Mouse (Mus musculus) adrenal gland, postnatal 14 days (tissue): Measurements from ENCODE around the gene Syt1. TPM values are rescaled to one million over a fixed set of nuclear protein-coding genes. Genes with fewer than 3 reads are reported as not detected.

Source experiments
- DNase-seq: peaks from one replicate; pipeline ENCODE4 v3.0.0; 2021; ENCODE audit warnings: mixed read lengths
- total RNA-seq: library from RNA; stranded (reverse); gene quantifications from 2 replicates; pipeline ENCODE4 v1.2.3, GENCODE M21; 2021

The Syt1 gene
- total RNA-seq, 1 experiment from 2014 or later, result 12.6 TPM

DNA sequence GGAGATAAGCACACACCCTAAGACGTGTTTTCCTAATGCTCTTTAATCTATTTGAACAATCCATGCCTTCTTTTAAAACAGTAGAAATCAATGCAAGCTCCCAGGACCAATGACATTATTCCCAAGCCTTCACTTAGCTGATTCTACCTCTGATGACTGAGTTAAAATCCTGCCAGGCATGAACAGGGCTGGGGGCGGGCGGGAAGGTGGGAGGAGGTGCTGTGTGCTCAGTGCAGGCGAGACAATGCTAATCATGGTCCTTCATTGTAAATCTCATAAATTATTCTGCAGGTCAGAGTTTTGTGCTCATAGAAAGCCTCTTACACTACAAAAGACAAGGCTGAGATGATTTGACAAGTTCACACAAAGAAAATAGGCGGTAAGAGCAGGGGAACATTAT lies 366.9 kb downstream of the Syt1 start:
- DNase-seq, result no peak

- no peak for DNase-seq
Measured at GRCm38 (mm10) chr10:108638095-108638494, 372.7 kb downstream of the Syt1 start.

- no peak for DNase-seq
Measured at GRCm38 (mm10) chr10:108636086-108636485, 374.7 kb downstream of the Syt1 start.

GRCm38 (mm10) chr10:108635616-108636015 lies 375.2 kb downstream of the Syt1 start:
- DNase-seq, result no peak

DNA sequence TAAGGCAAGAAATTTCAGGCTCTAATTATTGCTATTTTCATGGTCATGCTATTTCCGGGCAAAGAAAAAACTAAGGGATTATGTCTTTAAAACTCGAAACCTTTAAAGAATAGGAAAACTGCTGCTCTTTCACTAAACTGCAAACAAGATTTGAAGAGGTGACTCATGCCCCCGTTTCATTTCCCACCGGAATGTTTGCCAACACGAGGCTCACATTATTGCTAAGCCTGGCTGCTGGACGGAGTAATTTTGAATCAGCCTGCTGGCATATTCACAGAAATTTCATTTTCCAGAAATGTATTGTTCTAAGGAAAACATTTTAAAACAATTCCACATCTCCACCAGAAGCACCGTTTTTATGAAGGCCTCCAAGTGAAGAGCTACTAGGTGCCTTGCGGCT lies 379.9 kb downstream of the Syt1 start:
- peak; percentile 9 for DNase-seq

DNA sequence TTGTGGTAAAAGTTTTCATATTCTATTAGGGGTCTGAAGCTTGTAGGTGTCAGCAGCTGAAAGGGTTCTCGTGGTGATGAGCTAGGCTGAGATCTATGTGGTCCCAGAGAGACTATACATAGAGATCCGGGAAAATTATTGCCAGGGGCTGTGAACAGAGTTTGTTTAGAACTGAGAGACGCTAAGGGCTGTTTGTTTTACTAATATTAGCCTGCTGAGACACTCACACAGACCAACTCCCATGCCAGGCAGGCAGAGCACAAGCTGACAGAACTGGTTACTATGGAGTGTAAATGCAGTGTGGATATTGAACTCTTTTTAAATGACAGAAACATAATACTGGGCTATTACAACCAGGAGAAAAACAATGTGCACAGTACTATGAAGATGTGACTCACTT lies 384.4 kb downstream of the Syt1 start:
- DNase-seq, result no peak

DNA sequence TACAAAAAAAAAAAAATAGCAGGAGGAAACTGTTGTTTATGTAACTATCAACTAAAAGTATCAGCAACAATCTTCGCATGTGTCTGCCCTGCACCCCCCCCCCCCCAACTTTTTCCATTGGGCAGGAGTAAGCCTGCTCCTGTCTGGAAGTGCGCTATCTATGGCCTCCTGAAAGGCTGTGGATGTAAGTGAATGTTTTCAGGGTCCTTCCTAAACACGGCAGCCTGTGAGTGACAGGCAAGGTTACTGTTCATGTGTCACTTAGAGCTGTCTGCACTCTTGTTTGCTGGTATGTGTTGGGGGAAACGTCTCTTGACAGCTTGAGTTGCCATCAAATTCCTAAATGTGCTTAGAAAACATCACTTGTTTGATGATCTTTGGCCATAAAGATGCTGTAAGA lies 387.8 kb downstream of the Syt1 start:
- DNase-seq, result no peak

GRCm38 (mm10) chr10:108619861-108620260 lies 390.9 kb downstream of the Syt1 start:
- DNase-seq, result no peak

DNA sequence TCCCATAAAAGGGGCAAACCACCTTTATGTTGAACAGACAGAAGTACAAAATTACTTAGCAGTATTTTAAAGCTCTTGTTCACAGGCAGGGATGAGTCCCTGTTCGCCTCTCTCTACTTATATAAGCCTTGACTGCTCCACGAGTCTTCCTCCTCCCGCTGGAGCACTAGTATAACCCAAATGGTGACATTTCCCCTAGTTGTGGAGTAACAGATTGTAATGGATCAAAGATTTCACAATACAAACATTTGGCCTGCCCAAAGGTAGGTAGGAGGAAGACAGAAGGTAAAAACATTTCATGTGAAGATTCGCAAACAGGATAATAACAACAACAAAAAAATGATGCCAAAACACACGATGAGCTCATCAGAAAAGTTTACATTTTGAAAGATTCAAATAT lies 391.6 kb downstream of the Syt1 start:
- DNase-seq, result no peak

GRCm38 (mm10) chr10:108610057-108610644 lies 400.6 kb downstream of the Syt1 start:
- DNase-seq, result no peak

DNA sequence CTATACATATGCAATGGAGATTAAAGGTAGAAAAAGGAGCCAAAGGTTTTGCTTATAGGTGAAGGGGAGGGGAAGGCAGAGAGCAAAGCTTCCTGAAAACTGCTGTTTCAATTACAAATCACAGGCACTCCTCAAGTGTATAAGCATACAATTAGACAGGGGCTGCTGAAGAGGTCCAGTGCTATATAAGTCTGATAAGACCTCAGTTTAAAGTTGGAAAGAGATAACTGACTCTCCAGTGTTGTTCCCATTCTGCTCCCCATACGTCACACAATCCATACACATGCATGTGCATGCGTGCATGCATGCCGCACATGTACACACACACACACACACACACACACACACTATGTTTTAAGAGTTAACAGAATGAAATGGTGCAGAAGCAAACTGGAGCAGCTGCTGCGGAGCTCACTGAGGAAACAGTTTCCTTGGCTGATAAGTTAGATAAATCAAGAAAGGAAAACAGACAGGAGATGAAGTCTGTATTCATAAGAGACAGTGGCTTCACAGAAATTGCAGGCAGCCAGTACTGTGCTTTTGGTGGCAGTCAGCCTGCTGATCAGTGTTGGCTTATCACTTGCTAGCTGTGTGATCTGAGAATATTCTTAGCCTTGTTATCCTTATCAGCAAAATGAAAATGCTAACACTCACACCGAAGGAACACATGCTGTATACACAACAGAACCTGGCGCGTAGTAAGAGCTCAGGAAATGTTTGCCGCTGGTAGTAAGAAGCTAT lies 408.9 kb downstream of the Syt1 start:
- no peak for DNase-seq

DNA sequence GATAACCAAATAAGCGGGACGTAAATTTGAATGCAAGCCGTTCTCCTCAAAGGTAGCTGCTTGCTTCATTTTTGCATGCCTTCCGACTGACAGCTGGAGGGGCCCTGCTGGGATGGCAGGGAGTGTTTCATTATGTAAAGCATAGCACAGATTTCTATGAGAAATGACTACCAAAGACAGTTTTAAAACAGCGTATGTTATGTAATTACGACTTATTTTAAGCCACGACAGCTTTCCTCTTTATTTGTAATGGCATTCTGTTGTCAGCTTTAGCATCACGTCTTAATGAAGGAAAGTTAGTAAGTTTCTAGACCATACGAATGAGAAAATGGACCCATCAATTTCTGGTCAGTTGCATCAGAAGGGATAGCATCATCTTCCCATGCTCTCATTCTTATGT lies 410.1 kb downstream of the Syt1 start:
- no peak for DNase-seq

DNA sequence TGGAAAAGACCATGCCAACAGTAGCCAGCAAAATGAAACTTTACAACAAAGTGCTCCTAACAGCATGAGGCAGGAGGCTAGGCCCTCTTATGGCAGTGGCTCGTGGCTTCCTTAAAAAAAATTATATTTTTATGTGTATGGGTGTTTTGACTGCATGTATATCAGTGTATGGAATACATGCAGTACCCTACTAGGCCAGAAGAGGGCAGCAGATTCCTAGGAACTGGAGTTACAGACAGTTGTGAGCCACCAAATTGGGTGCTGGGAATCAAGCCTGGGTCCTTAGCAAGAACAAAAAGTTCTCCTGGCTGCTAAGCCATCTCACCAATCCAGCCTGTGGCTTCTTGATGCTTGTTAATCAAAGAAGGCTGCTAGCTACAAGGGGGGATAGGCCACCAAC lies 413.4 kb downstream of the Syt1 start:
- DNase-seq, result no peak

DNA sequence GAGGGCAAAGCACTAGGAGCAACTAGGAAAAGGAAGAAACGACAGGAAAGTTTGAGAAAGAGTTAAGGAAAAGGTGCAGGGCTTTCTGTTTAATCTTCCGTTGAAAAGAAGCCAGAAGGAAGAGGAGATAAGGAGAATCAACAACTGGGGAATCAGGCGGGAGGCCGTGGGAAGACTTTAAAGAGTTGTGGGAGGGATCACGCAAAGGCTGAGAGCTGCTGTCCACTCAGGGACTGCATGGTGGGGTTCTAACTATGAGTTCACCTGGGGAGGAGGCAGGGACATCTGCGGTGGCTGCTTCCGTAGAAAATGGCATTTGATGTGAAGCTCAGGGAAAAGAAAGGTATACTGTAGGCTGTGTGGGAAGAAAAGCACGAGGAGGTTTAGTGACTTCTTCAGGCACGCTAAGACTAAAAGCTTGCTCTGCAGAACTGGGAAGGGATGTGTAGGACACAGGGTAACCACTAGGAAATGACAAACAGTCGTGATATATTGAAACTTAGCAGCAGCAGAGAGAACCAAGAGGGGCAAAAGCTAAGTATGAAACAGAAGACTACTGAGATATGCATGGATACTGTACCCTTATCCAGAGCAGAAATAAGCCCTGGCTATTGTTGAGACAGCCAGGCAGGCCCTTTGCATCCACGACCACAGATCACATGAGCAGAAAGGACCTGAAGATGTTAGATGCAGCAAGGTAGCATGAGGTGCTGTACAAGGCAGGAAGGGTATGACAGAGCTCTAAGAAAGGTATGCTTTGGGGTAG lies 414.4 kb downstream of the Syt1 start:
- no peak for DNase-seq

- no peak for DNase-seq
Measured at GRCm38 (mm10) chr10:108589355-108589754, 421.4 kb downstream of the Syt1 start.

GRCm38 (mm10) chr10:108588924-108589323 lies 421.9 kb downstream of the Syt1 start:
- no peak for DNase-seq

- DNase-seq, result no peak
Measured at GRCm38 (mm10) chr10:108583694-108584093, 427.1 kb downstream of the Syt1 start.

- no peak for DNase-seq
Measured at GRCm38 (mm10) chr10:108582397-108582730, 428.4 kb downstream of the Syt1 start.

DNA sequence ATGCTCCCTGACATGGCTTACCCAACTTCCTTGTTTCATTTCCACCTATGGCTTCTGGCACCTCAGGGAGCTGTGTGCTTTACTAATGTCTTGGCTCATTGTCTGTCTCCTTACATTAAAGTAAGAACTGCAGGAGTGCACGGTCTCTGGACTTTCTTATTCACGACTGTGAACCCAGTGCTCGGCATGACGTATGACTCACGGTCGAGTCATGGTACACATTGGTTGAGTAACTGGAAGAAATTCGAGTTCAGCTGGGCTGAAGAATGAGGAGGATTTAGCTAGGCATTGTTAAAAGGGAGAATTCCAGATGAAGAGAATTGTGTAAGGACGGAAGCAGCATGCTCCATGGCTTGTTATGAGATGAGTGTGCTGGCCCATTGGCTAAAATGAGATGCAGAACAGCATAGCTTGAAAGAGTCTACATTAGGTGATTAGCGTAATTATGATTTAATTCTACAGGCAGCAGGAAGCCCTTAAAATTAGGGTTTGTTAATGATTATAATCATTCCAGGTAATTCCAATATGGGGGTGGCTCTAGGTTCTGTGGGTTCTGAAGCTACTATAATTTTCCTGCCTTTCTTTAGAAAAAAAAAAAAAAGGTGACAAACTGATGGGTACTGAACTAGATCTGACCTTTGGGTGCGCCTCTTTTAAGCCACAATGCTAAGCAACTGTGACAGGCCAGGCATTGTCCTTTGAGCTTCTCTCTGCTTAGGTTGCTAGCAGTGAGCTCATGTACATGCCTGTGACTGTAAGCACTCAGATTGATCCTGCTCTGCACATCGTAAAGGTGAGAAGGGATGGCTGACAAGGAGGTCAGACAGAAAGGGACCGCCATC lies 429.0 kb downstream of the Syt1 start:
- DNase-seq, result no peak

DNA sequence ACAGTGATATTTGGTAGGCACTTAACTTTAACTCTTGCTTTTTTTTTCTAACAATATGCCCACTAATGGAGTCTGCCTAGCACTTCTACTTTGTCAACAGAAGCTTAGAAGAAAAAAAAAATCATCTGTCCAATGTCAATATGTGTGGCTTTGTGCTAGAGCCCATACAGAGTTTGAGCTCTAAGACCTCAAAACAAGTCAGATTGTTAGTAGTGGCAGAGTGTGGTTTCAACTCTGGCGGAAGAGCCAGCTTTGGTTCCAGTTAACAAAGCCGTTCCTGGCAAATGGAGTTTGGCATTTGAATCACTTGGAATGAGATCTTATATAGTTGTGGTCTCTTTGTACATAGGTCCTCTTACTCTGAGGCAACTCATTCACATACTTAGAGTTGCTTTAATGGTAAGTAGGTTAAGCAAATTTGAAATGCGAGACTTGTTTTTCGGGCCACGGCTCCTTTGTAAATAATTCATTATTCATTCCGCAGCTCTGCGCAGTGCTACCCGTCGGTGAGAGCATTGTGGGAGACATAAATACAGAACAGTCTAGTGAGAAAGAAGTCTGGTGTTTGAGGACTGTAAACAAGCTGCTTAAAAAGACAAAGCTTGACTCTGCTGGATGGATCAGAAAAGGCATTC lies 429.9 kb downstream of the Syt1 start:
- DNase-seq, result no peak

DNA sequence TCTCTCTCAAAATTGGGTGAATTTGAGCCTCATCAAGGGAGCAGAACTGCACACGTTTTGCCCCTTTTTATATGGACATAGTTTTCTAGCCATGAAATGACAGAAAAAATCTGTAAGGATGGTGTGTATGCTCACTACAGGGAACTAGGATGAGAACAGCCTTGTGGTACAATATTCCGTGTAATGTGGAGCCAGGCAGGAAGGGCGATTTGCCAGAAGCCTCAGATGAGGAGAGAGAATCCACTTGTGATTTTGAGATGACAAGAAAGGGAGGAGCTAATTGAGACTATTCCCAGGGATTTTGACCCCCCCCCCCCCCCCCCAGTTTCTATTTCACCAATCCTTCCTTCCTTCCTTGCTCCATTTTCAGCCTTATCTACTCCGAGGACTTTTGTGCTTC lies 431.4 kb downstream of the Syt1 start:
- DNase-seq, result no peak

GRCm38 (mm10) chr10:108577611-108578010 lies 433.2 kb downstream of the Syt1 start:
- no peak for DNase-seq
